Mouse (Mus musculus) embryonic facial prominence, embryonic 14.5 days (tissue): ENCODE results near the gene Olfr281. TPM values are rescaled to one million over a fixed set of nuclear protein-coding genes. Genes with fewer than 3 reads are reported as not detected.

ENCODE experiments used
- ATAC-seq: fragments of 200-750 bp; cut with Nextera tagmentation; 2 replicates; pipeline ENCODE4 v1.8.0; 2017; ENCODE audit warnings: low read depth, moderate number of reproducible peaks, moderate TSS enrichment
- DNase-seq: peaks from one replicate; pipeline ENCODE4 v3.0.0-alpha.2; 2015; ENCODE audit warnings: low spot score
- H3K27ac ChIP-seq: fragments of 300-500 bp; sonication (generic); replicated peaks from 2 replicates; pipeline ENCODE4 v1.5.1; 2014; ENCODE audit warnings: low read depth, mild to moderate bottlenecking, low read length, moderate library complexity
- H3K27me3 ChIP-seq: fragments of 300-500 bp; sonication (generic); replicated peaks from 2 replicates; pipeline ENCODE4 v1.6.1; 2014; ENCODE audit warnings: low read length; ENCODE audit not compliant: control insufficient read depth, insufficient read depth
- H3K36me3 ChIP-seq: fragments of 300-500 bp; sonication (generic); 2 replicates; pipeline ENCODE4 v1.6.1; 2014; ENCODE audit warnings: low read length, mixed read lengths; ENCODE audit not compliant: control insufficient read depth, insufficient read depth
- H3K4me1 ChIP-seq: fragments of 300-500 bp; sonication (generic); 2 replicates; pipeline ENCODE4 v1.6.1; 2014; ENCODE audit warnings: antibody characterized with exemption, low read length; ENCODE audit not compliant: control insufficient read depth, insufficient read depth
- H3K4me2 ChIP-seq: fragments of 300-500 bp; sonication (generic); 2 replicates; pipeline ENCODE4 v1.6.1; 2014; ENCODE audit warnings: low read depth, mild to moderate bottlenecking, low read length, moderate library complexity, mixed read lengths
- H3K4me3 ChIP-seq: fragments of 300-500 bp; sonication (generic); 2 replicates; pipeline ENCODE4 v1.5.1; 2014; ENCODE audit warnings: low read depth, mild to moderate bottlenecking, low read length
- H3K9ac ChIP-seq: fragments of 300-500 bp; sonication (generic); 2 replicates; pipeline ENCODE4 v1.6.1; 2014; ENCODE audit warnings: low read depth, mild to moderate bottlenecking, low read length, moderate library complexity, mixed read lengths
- H3K9me3 ChIP-seq: fragments of 300-500 bp; sonication (generic); 2 replicates; pipeline ENCODE4 v1.6.1; 2016; ENCODE audit warnings: low read length; ENCODE audit not compliant: control insufficient read depth
- WGBS: fragments of 180-500 bp; shearing (Covaris S2); extraction: QIAGEN DNeasy Blood & Tissue Kit; methylation state at CpG from one replicate; pipeline ENCODE4 v1.1.7; 2014; 5-methylcytosine and 5-hydroxymethylcytosine counted together
- polyA plus RNA-seq: library from polyadenylated mRNA; unstranded; fragments of >200 nt; fragmentation: Nextera tagmentation; extraction: Ambion mirVana; gene quantifications from 2 replicates; pipeline ENCODE4 v1.2.1, GENCODE M21; 2014

Olfr281 gene
- polyA plus RNA-seq, 1 experiment from 2014 or later, result 0.22 TPM

DNA sequence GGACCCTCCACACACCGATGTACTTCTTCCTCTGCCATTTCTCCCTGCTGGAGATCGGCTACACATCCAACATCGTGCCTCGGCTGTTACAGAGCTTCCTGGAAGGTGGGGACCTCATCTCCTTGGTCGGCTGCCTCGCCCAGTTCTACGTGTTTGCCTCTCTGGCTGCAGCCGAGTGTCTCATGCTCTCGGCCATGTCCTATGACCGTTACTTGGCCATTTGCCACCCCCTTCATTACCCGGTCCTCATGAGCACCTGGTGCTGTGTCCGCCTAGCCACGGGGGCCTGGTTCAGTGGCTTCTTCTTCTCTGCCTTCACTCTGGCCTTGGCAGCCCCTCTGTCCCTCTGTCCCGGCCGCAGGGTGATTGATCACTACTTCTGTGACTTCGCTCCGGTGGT, 45.2 kb downstream of the Olfr281 start:
- 90% methylated on average over 17 of the region's 17 CpGs for WGBS

GRCm38 (mm10) chr15:98503317-98503716, 50.9 kb downstream of the Olfr281 start:
- Histone ChIP-seq H3K4me1 (no peaks in the 10 kb centered on the region), H3K9ac (no peak overlapping the region), H3K27me3 (no peaks in the 10 kb centered on the region), H3K36me3 (no peaks in the 10 kb centered on the region), H3K4me2 (no peak overlapping the region), H3K9me3 (no peaks in the 10 kb centered on the region), H3K4me3 (no peak overlapping the region), H3K27ac (no peak overlapping the region)
- no peak for ATAC-seq
- no peak for DNase-seq
- 87% methylated on average over 3 of the region's 3 CpGs for WGBS

More for the DNA sequence above, 45.2 kb downstream of the Olfr281 start:
- Histone ChIP-seq H3K4me2 (no peak overlapping the region), H3K27ac (no peak overlapping the region), H3K27me3 (no peaks in the 10 kb centered on the region), H3K36me3 (no peaks in the 10 kb centered on the region), H3K4me1 (no peaks in the 10 kb centered on the region), H3K9me3 (no peaks in the 10 kb centered on the region), H3K9ac (no peak overlapping the region), H3K4me3 (no peak overlapping the region)
- ATAC-seq, result no peak
- no peak for DNase-seq

DNA sequence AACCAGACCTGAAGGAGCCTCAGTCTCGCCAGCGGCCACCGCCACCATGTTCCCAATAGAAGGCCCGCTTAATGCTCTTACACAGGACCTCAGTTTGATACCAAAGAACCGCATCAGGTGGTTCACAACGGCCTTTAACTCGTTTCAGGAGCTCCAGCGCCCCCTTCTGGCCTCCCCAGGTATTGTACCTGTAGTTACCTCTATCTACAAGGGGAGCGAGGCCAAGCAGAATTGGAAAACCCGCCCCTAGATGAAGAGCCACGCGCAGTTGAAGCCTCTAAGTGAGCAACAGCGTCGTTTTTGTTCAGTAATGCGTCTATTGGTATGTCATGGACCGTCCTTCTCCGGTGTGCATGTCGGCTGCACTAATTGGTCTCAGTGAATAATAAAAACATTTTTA, 52.1 kb downstream of the Olfr281 start:
- DNase-seq (peak; percentile 63), ATAC-seq (no peak)
- 14% methylated on average over 18 of the region's 18 CpGs for WGBS

GRCm38 (mm10) chr15:98506253-98506957, 54.0 kb downstream of the Olfr281 start:
- WGBS, result 74% methylated on average over 9 of the region's 9 CpGs
- no peak overlapping the region for H3K4me3 ChIP-seq
- peaks cover 7% of the 10 kb centered on the region; the same call in 1 of the 2 replicates for H3K4me1 ChIP-seq
- H3K9me3 ChIP-seq, result no peaks in the 10 kb centered on the region
- no peak for ATAC-seq
- H3K36me3 ChIP-seq, result no peaks in the 10 kb centered on the region
- H3K27me3 ChIP-seq, result no peaks in the 10 kb centered on the region
- H3K4me2 ChIP-seq, result no peak overlapping the region
- no peak overlapping the region for H3K27ac ChIP-seq
- H3K9ac ChIP-seq, result no peak overlapping the region
- no peak for DNase-seq

More for the DNA sequence above, 52.1 kb downstream of the Olfr281 start:
- Histone ChIP-seq H3K36me3 (no peaks in the 10 kb centered on the region), H3K4me1 (no peaks in the 10 kb centered on the region), H3K9ac (no peak overlapping the region), H3K4me3 (no peak overlapping the region), H3K27ac (no peak overlapping the region), H3K4me2 (no peak overlapping the region), H3K9me3 (no peaks in the 10 kb centered on the region), H3K27me3 (no peaks in the 10 kb centered on the region)

DNA sequence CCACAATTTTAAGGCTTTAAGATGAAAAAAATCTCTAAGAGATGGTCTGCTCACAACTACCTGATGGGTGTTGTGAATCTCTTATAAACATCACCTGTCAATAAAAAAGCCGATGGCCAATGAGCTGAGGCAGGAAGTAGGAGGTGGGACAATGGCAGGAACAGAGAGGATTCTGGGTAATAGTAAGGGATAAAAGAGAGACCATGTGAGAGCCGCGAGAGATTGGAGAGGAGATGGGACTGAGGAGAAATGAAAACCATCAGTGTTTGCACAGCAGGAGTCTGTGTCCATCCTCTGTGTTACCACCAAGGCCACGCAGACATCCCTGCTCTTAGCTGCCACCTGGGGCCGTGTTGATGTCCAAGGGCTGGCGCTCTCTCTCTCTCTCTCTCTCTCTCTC, 54.9 kb downstream of the Olfr281 start:
- no peaks in the 10 kb centered on the region for H3K9me3 ChIP-seq
- H3K36me3 ChIP-seq, result no peaks in the 10 kb centered on the region
- 86% methylated on average over 3 of the region's 6 CpGs for WGBS
- H3K27me3 ChIP-seq, result no peaks in the 10 kb centered on the region
- no peak overlapping the region for H3K4me3 ChIP-seq
- no peak overlapping the region for H3K9ac ChIP-seq
- H3K27ac ChIP-seq, result no peak overlapping the region
- no peak for DNase-seq
- H3K4me2 ChIP-seq, result no peak overlapping the region
- H3K4me1 ChIP-seq, result peaks cover 7% of the 10 kb centered on the region; the same call in 1 of the 2 replicates
- ATAC-seq, result no peak

GRCm38 (mm10) chr15:98509387-98509786, 57.0 kb downstream of the Olfr281 start:
- ATAC-seq, result no peak
- Histone ChIP-seq H3K4me3 (no peak overlapping the region), H3K4me1 (peaks cover 11% of the 10 kb centered on the region), H3K27me3 (no peaks in the 10 kb centered on the region), H3K27ac (no peak overlapping the region), H3K9me3 (no peaks in the 10 kb centered on the region), H3K4me2 (no peak overlapping the region), H3K9ac (no peak overlapping the region), H3K36me3 (no peaks in the 10 kb centered on the region)
- WGBS, result 63% methylated on average over 2 of the region's 2 CpGs
- DNase-seq, result no peak

Other genes with a start within 250 kb of the Olfr281 start
- gene Gm44579, start 231.6 kb upstream of the Olfr281 start, polyA plus RNA-seq, result not detected in 2 replicates
- gene Olfr287, start 231.5 kb upstream of the Olfr281 start, polyA plus RNA-seq, result not detected in 2 replicates
- gene Olfr286, start 218.1 kb upstream of the Olfr281 start, polyA plus RNA-seq, result not detected in 2 replicates
- gene H1fnt, start 195.3 kb upstream of the Olfr281 start, polyA plus RNA-seq, result not detected in 2 replicates
- 1.0 TPM in 2 replicates for gene Zfp641, start 156.4 kb upstream of the Olfr281 start, polyA plus RNA-seq
- 0.03 and 0.04 TPM in 2 replicates for gene Olfr285, start 135.2 kb upstream of the Olfr281 start, polyA plus RNA-seq
- gene Olfr284, start 111.6 kb upstream of the Olfr281 start, polyA plus RNA-seq, result 0.43 TPM in 1 of 2 replicates, not detected in the other
- not detected in 2 replicates for gene Olfr283, start 71.6 kb upstream of the Olfr281 start, polyA plus RNA-seq
- gene Olfr282, start 21.4 kb upstream of the Olfr281 start, polyA plus RNA-seq, result 0.17 TPM in 1 of 2 replicates, not detected in the other
- gene OR5BS1P, start 17.3 kb downstream of the Olfr281 start, polyA plus RNA-seq, result not detected in 2 replicates
- not detected in 2 replicates for gene Lalba, start 30.1 kb downstream of the Olfr281 start, polyA plus RNA-seq
- gene Olfr279, start 39.8 kb downstream of the Olfr281 start, polyA plus RNA-seq, result not detected in 2 replicates
- 94.3 and 97.7 TPM in 2 replicates for gene Kansl2, start 81.7 kb downstream of the Olfr281 start, polyA plus RNA-seq
- gene Ccnt1, start 118.3 kb downstream of the Olfr281 start, polyA plus RNA-seq, result 47.9 and 51.3 TPM in 2 replicates
- gene 4930415O20Rik, start 118.4 kb downstream of the Olfr281 start, polyA plus RNA-seq, result not detected in 2 replicates
- 14.9 and 18.8 TPM in 2 replicates for gene Adcy6, start 157.5 kb downstream of the Olfr281 start, polyA plus RNA-seq
- gene Cacnb3, start 178.3 kb downstream of the Olfr281 start, polyA plus RNA-seq, result 29.0 and 37.0 TPM in 2 replicates
- 21.5 and 23.4 TPM in 2 replicates for gene Ddx23, start 210.3 kb downstream of the Olfr281 start, polyA plus RNA-seq
- 0.42 TPM in 2 replicates for gene Rnd1, start 224.9 kb downstream of the Olfr281 start, polyA plus RNA-seq